Mouse (Mus musculus): Measurements from ENCODE around the gene Fcrl5. TPM values are rescaled to one million over a fixed set of nuclear protein-coding genes. Genes with fewer than 3 reads are reported as not detected.

The Fcrl5 gene
- polyA plus RNA-seq, 1 experiment from 2014 or later = not detected

GRCm38 (mm10) chr3:87487911-87488310 is 52.3 kb downstream of the Fcrl5 start:
- ATAC-seq (ENCODE audit: low read depth) = no peak
- H3K9me3 ChIP-seq (ENCODE audit: control insufficient read depth, low read length) = no peaks in the 10 kb centered on the region
- H3K27me3 ChIP-seq (ENCODE audit: control insufficient read depth, insufficient read depth, low read depth, low read length) = no peaks in the 10 kb centered on the region
- WGBS = 53% methylated on average over 2 of the region's 2 CpGs
- H3K4me2 ChIP-seq (ENCODE audit: low read depth, low read length) = no peak overlapping the region
- no peak overlapping the region for H3K27ac ChIP-seq (ENCODE audit: low read length)
- H3K4me1 ChIP-seq (replicated peaks; ENCODE audit: control insufficient read depth, insufficient read depth, low read length) = no peaks in the 10 kb centered on the region
- no peaks in the 10 kb centered on the region for H3K36me3 ChIP-seq (ENCODE audit: control insufficient read depth, insufficient read depth, low read length)
- H3K9ac ChIP-seq (ENCODE audit: low read length) = no peak overlapping the region
- H3K4me3 ChIP-seq (ENCODE audit: low read length) = no peak overlapping the region

GRCm38 (mm10) chr3:87498266-87498665 is 62.7 kb downstream of the Fcrl5 start:
- no peak overlapping the region for H3K27ac ChIP-seq (ENCODE audit: low read length)
- no peak overlapping the region for H3K9ac ChIP-seq (ENCODE audit: low read length)
- H3K4me1 ChIP-seq (replicated peaks; ENCODE audit: control insufficient read depth, insufficient read depth, low read length) = no peaks in the 10 kb centered on the region
- H3K36me3 ChIP-seq (ENCODE audit: control insufficient read depth, insufficient read depth, low read length) = no peaks in the 10 kb centered on the region
- no peak for ATAC-seq (ENCODE audit: low read depth)
- H3K4me2 ChIP-seq (ENCODE audit: low read depth, low read length) = no peak overlapping the region
- WGBS = 75% methylated on average over 9 of the region's 9 CpGs
- H3K27me3 ChIP-seq (ENCODE audit: control insufficient read depth, insufficient read depth, low read depth, low read length) = no peaks in the 10 kb centered on the region; the same call in 1 of the 2 replicates
- H3K4me3 ChIP-seq (ENCODE audit: low read length) = no peak overlapping the region
- H3K9me3 ChIP-seq (ENCODE audit: control insufficient read depth, low read length) = no peaks in the 10 kb centered on the region

- ATAC-seq (ENCODE audit: low read depth) = 0 out of 2 replicates have a peak, but pooled peaks have one; percentile 47
- H3K27me3 ChIP-seq (ENCODE audit: control insufficient read depth, insufficient read depth, low read depth, low read length) = no peaks in the 10 kb centered on the region; the same call in 1 of the 2 replicates
- H3K9me3 ChIP-seq (ENCODE audit: control insufficient read depth, low read length) = no peaks in the 10 kb centered on the region
- H3K4me2 ChIP-seq (ENCODE audit: low read depth, low read length) = no peak overlapping the region
- H3K4me3 ChIP-seq (ENCODE audit: low read length) = no peak overlapping the region
- H3K36me3 ChIP-seq (ENCODE audit: control insufficient read depth, insufficient read depth, low read length) = no peaks in the 10 kb centered on the region
- WGBS = 11% methylated on average over 3 of the region's 3 CpGs
- no peaks in the 10 kb centered on the region for H3K4me1 ChIP-seq (replicated peaks; ENCODE audit: control insufficient read depth, insufficient read depth, low read length)
- H3K9ac ChIP-seq (ENCODE audit: low read length) = no peak overlapping the region
- no peak overlapping the region for H3K27ac ChIP-seq (ENCODE audit: low read length)
These were observed 63.5 kb downstream of the Fcrl5 start for GRCm38 (mm10) chr3:87499072-87499471.

GRCm38 (mm10) chr3:87500088-87501055 is 64.8 kb downstream of the Fcrl5 start:
- WGBS = 70% methylated on average over 24 of the region's 24 CpGs
- Histone ChIP-seq H3K9ac (ENCODE audit: low read length) (no peak overlapping the region), H3K4me1 (replicated peaks; ENCODE audit: control insufficient read depth, insufficient read depth, low read length) (peaks cover 2% of the 10 kb centered on the region; the same call in 1 of the 2 replicates), H3K27ac (ENCODE audit: low read length) (no peak overlapping the region), H3K4me2 (ENCODE audit: low read depth, low read length) (no peak overlapping the region), H3K9me3 (ENCODE audit: control insufficient read depth, low read length) (no peaks in the 10 kb centered on the region), H3K4me3 (ENCODE audit: low read length) (no peak overlapping the region), H3K27me3 (ENCODE audit: control insufficient read depth, insufficient read depth, low read depth, low read length) (no peaks in the 10 kb centered on the region; the same call in 1 of the 2 replicates), H3K36me3 (ENCODE audit: control insufficient read depth, insufficient read depth, low read length) (no peaks in the 10 kb centered on the region)
- ATAC-seq (ENCODE audit: low read depth) = no peak

DNA sequence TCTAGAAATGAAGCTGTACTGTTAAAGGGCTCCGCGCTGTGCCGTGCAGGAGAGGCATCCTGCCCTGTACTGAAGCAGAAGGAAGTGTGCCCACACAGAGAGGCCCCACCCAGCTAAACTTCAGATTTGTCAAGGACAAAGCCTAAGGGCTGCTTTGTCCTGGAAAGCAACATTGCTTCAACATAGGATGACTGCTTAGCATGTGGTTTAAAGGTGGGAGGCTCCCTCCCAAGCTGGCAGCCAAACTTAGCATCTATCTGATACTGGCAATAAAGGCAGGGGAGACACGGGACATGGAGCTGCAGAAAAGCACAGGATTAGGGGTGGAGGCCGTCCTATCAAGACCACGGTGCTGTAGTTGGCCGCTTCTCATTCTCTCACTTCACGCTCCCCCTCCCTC is 65.6 kb downstream of the Fcrl5 start:
- no peak overlapping the region for H3K4me2 ChIP-seq (ENCODE audit: low read depth, low read length)
- H3K27ac ChIP-seq (ENCODE audit: low read length) = no peak overlapping the region
- ATAC-seq (ENCODE audit: low read depth) = no peak
- H3K36me3 ChIP-seq (ENCODE audit: control insufficient read depth, insufficient read depth, low read length) = no peaks in the 10 kb centered on the region
- 41% methylated on average over 8 of the region's 8 CpGs for WGBS
- H3K27me3 ChIP-seq (ENCODE audit: control insufficient read depth, insufficient read depth, low read depth, low read length) = no peaks in the 10 kb centered on the region; the same call in 1 of the 2 replicates
- no peak overlapping the region for H3K9ac ChIP-seq (ENCODE audit: low read length)
- H3K4me1 ChIP-seq (replicated peaks; ENCODE audit: control insufficient read depth, insufficient read depth, low read length) = peaks cover 2% of the 10 kb centered on the region; the same call in 1 of the 2 replicates
- H3K4me3 ChIP-seq (ENCODE audit: low read length) = no peak overlapping the region
- H3K9me3 ChIP-seq (ENCODE audit: control insufficient read depth, low read length) = no peaks in the 10 kb centered on the region

DNA sequence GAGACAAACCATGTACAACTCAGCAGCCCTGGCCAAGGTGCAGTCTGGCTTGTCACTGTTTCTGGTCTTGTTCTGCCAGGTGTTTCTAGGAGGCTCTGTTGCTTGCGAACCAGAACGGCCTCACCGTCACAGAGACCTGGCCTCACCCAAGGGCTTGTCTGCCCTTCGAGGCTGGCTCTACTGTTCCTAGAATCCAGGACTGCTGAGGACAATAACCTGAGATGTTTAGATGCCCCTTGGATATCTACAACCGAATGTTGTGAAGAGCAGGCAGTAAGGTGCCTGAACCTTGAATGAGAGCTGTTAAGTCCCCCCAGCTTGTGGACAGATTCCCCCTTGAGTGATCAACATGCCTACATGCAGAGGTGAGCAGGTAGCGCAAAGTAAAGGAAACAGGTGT is 67.2 kb downstream of the Fcrl5 start:
- H3K36me3 ChIP-seq (ENCODE audit: control insufficient read depth, insufficient read depth, low read length) = no peaks in the 10 kb centered on the region
- H3K27ac ChIP-seq (ENCODE audit: low read length) = no peak overlapping the region
- no peak overlapping the region for H3K9ac ChIP-seq (ENCODE audit: low read length)
- 83% methylated on average over 6 of the region's 6 CpGs for WGBS
- H3K27me3 ChIP-seq (ENCODE audit: control insufficient read depth, insufficient read depth, low read depth, low read length) = no peaks in the 10 kb centered on the region; the same call in 1 of the 2 replicates
- no peak overlapping the region for H3K4me2 ChIP-seq (ENCODE audit: low read depth, low read length)
- H3K4me3 ChIP-seq (ENCODE audit: low read length) = no peak overlapping the region
- no peak for ATAC-seq (ENCODE audit: low read depth)
- no peaks in the 10 kb centered on the region for H3K9me3 ChIP-seq (ENCODE audit: control insufficient read depth, low read length)
- H3K4me1 ChIP-seq (replicated peaks; ENCODE audit: control insufficient read depth, insufficient read depth, low read length) = peaks cover 2% of the 10 kb centered on the region; the same call in 1 of the 2 replicates

GRCm38 (mm10) chr3:87504330-87504729 is 68.8 kb downstream of the Fcrl5 start:
- Histone ChIP-seq H3K4me3 (ENCODE audit: low read length) (no peak overlapping the region), H3K4me1 (replicated peaks; ENCODE audit: control insufficient read depth, insufficient read depth, low read length) (peaks cover 2% of the 10 kb centered on the region; the same call in 1 of the 2 replicates), H3K36me3 (ENCODE audit: control insufficient read depth, insufficient read depth, low read length) (no peaks in the 10 kb centered on the region), H3K9me3 (ENCODE audit: control insufficient read depth, low read length) (no peaks in the 10 kb centered on the region), H3K4me2 (ENCODE audit: low read depth, low read length) (no peak overlapping the region), H3K27me3 (ENCODE audit: control insufficient read depth, insufficient read depth, low read depth, low read length) (no peaks in the 10 kb centered on the region; the same call in 1 of the 2 replicates), H3K27ac (ENCODE audit: low read length) (no peak overlapping the region), H3K9ac (ENCODE audit: low read length) (no peak overlapping the region)
- 22% methylated on average over 7 of the region's 7 CpGs for WGBS
- ATAC-seq (ENCODE audit: low read depth) = 0 out of 2 replicates have a peak, but pooled peaks have one; percentile 23

- Histone ChIP-seq H3K4me3 (ENCODE audit: low read length) (no peak overlapping the region), H3K4me1 (replicated peaks; ENCODE audit: control insufficient read depth, insufficient read depth, low read length) (peaks cover 2% of the 10 kb centered on the region; the same call in 1 of the 2 replicates), H3K27ac (ENCODE audit: low read length) (no peak overlapping the region), H3K36me3 (ENCODE audit: control insufficient read depth, insufficient read depth, low read length) (no peaks in the 10 kb centered on the region), H3K9me3 (ENCODE audit: control insufficient read depth, low read length) (no peaks in the 10 kb centered on the region), H3K4me2 (ENCODE audit: low read depth, low read length) (no peak overlapping the region), H3K27me3 (ENCODE audit: control insufficient read depth, insufficient read depth, low read depth, low read length) (no peaks in the 10 kb centered on the region; the same call in 1 of the 2 replicates), H3K9ac (ENCODE audit: low read length) (no peak overlapping the region)
- no peak for ATAC-seq (ENCODE audit: low read depth)
- WGBS = 33% methylated on average over 4 of the region's 4 CpGs
These were observed 69.3 kb downstream of the Fcrl5 start for GRCm38 (mm10) chr3:87504749-87505425.
